Mouse (Mus musculus): ENCODE measurements around the gene Acsm4.

Gene Acsm4

GRCm38 (mm10) chr7:119762166-119762697, 72.4 kb downstream of the Acsm4 start:
- DNase-seq (ENCODE audit: low read depth, low spot score), result no peak

Measured in telencephalon, adult 2 months (tissue).